Mouse (Mus musculus) hindbrain, embryonic 12.5 days (tissue): ENCODE measurements around the gene Tead4. TPM values are rescaled to one million over a fixed set of nuclear protein-coding genes. Genes with fewer than 3 reads are reported as not detected.
"Not testable (repeated sequence)": the region's sequence is repeated elsewhere in the genome, so short reads cannot be mapped to it uniquely, and the experiment has no call there.

ENCODE experiments used
- ATAC-seq: fragments of 200-750 bp; cut with Nextera tagmentation; 2 replicates; pipeline ENCODE4 v1.8.0; 2017; ENCODE audit warnings: moderate TSS enrichment; ENCODE audit not compliant: low FRiP score
- H3K27ac ChIP-seq: fragments of 300-500 bp; sonication (generic); 2 replicates; pipeline ENCODE4 v1.5.1; 2016; ENCODE audit warnings: mild to moderate bottlenecking
- H3K27me3 ChIP-seq: fragments of 300-500 bp; sonication (generic); 2 replicates; pipeline ENCODE4 v1.6.1; 2016; ENCODE audit warnings: mild to moderate bottlenecking
- H3K36me3 ChIP-seq: fragments of 300-500 bp; sonication (generic); 2 replicates; pipeline ENCODE4 v1.6.1; 2016; ENCODE audit warnings: mild to moderate bottlenecking
- H3K4me1 ChIP-seq: fragments of 300-500 bp; sonication (generic); 2 replicates; pipeline ENCODE4 v1.6.1; 2016
- H3K4me2 ChIP-seq: fragments of 300-500 bp; sonication (generic); replicated peaks from 2 replicates; pipeline ENCODE4 v1.6.1; 2016; ENCODE audit warnings: mild to moderate bottlenecking
- H3K4me3 ChIP-seq: fragments of 300-500 bp; sonication (generic); 2 replicates; pipeline ENCODE4 v1.5.1; 2016; ENCODE audit warnings: mild to moderate bottlenecking
- H3K9ac ChIP-seq: fragments of 300-500 bp; sonication (generic); 2 replicates; pipeline ENCODE4 v1.6.1; 2016; ENCODE audit warnings: mild to moderate bottlenecking, moderate library complexity
- H3K9me3 ChIP-seq: fragments of 300-500 bp; sonication (generic); replicated peaks from 2 replicates; pipeline ENCODE4 v1.6.1; 2016; ENCODE audit warnings: mild to moderate bottlenecking
- WGBS: fragments of 180-500 bp; shearing (Covaris S2); methylation state at CpG from one replicate; pipeline ENCODE4 v1.1.7; 2016; 5-methylcytosine and 5-hydroxymethylcytosine counted together
- polyA plus RNA-seq: library from polyadenylated mRNA; unstranded; fragments of >200 nt; fragmentation: Nextera tagmentation; extraction: Ambion mirVana; gene quantifications from 2 replicates; pipeline ENCODE4 v1.2.1, GENCODE M21; 2016

Gene Tead4
- polyA plus RNA-seq, 1 experiment from 2014 or later = 2.4 TPM

- Histone ChIP-seq H3K4me3 (no peak overlapping the region), H3K27me3 (no peaks in the 10 kb centered on the region), H3K9ac (no peak overlapping the region), H3K4me2 (no peak overlapping the region), H3K4me1 (no peaks in the 10 kb centered on the region; the same call in 1 of the 2 replicates), H3K27ac (no peak overlapping the region), H3K9me3 (no peaks in the 10 kb centered on the region), H3K36me3 (no peaks in the 10 kb centered on the region)
- 37% methylated on average over 4 of the region's 4 CpGs for WGBS
- peak; percentile 52; the same call in 1 of the 2 replicates for ATAC-seq
Measured at GRCm38 (mm10) chr6:128308311-128308710, 7.7 kb upstream of the Tead4 start.

GRCm38 (mm10) chr6:128304801-128305200 is 4.2 kb upstream of the Tead4 start:
- Histone ChIP-seq H3K4me3 (no peak overlapping the region), H3K9me3 (0 out of 2 replicates have a peak, but pooled peaks cover 4% of the 10 kb centered on the region), H3K4me2 (no peak overlapping the region), H3K27ac (no peak overlapping the region), H3K36me3 (no peaks in the 10 kb centered on the region), H3K4me1 (peaks cover 7% of the 10 kb centered on the region), H3K27me3 (peaks cover 28% of the 10 kb centered on the region), H3K9ac (no peak overlapping the region)
- ATAC-seq = no peak
- 85% methylated on average over 4 of the region's 4 CpGs for WGBS

DNA sequence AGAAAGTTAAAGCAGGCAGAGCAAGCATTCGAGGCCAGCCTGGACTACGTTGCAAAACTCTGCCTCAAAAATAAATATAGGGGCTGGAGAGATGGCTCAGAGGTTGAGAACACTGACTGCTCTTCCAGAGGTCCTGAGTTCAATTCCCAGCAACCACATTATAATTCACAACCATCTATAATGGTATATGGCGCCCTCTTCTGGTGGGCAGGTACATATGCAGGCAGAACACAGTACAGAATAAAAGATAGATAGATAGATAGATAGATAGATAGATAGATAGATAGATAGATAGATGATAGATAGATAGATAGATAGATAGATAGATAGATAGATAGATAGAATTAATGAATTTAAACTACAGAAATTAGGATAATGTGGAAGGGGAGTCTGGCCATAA is 2.0 kb upstream of the Tead4 start:
- H3K4me2 ChIP-seq, H3K9ac ChIP-seq, H3K4me3 ChIP-seq, ATAC-seq, H3K36me3 ChIP-seq, H3K9me3 ChIP-seq, H3K27ac ChIP-seq: not testable (repeated sequence)
- Histone ChIP-seq H3K27me3 (peaks cover 49% of the 10 kb centered on the region), H3K4me1 (peaks cover 14% of the 10 kb centered on the region)
- WGBS = 74% methylated on average over 3 of the region's 3 CpGs

DNA sequence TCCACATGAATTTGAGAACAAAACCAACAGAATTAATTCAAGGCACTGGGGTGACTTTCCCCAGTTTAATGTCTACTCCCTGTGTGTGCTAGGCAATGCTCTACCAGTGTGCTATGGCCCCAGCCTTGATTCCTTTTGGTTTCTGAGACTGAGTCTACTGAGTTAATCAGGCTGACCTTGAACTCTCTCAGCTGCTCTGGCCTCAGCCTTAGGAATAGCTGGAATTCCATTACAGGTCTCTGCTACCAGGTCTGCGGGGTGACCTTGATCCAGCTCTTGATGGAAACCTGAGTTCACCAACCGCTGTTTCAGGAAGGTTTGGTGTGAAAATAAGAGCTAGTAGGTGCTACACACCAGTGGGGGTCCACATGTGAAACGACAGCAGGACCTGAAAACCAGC is 1.3 kb upstream of the Tead4 start:
- Histone ChIP-seq H3K27me3 (peaks cover 55% of the 10 kb centered on the region), H3K4me1 (peaks cover 16% of the 10 kb centered on the region), H3K9ac (no peak overlapping the region), H3K4me3 (no peak overlapping the region), H3K4me2 (no peak overlapping the region), H3K9me3 (0 out of 2 replicates have a peak, but pooled peaks cover 4% of the 10 kb centered on the region), H3K27ac (no peak overlapping the region), H3K36me3 (no peaks in the 10 kb centered on the region)
- 83% methylated on average over 3 of the region's 3 CpGs for WGBS
- no peak for ATAC-seq

- H3K4me2 ChIP-seq = peak overlapping the region; percentile 100
- H3K4me3 ChIP-seq = 0 out of 2 replicates have a peak overlapping the region, but pooled peaks have one; percentile 67
- peaks cover 59% of the 10 kb centered on the region for H3K27me3 ChIP-seq
- H3K27ac ChIP-seq = no peak overlapping the region
- 0 out of 2 replicates have a peak, but pooled peaks cover 4% of the 10 kb centered on the region for H3K9me3 ChIP-seq
- 49% methylated on average over 11 of the region's 11 CpGs for WGBS
- no peak for ATAC-seq
- no peaks in the 10 kb centered on the region for H3K36me3 ChIP-seq
- peaks cover 21% of the 10 kb centered on the region for H3K4me1 ChIP-seq
- no peak overlapping the region for H3K9ac ChIP-seq
Measured at GRCm38 (mm10) chr6:128301458-128301857, 835 bp upstream of the Tead4 start.

GRCm38 (mm10) chr6:128299292-128300133 is 1.1 kb downstream of the Tead4 start:
- H3K27ac ChIP-seq = no peak overlapping the region
- H3K9me3 ChIP-seq = 0 out of 2 replicates have a peak, but pooled peaks cover 4% of the 10 kb centered on the region
- ATAC-seq = peak; percentile 23; the same call in 1 of the 2 replicates
- peak overlapping the region; percentile 66 for H3K9ac ChIP-seq
- peaks cover 27% of the 10 kb centered on the region for H3K4me1 ChIP-seq
- 2% methylated on average over 25 of the region's 25 CpGs for WGBS
- peaks cover 66% of the 10 kb centered on the region for H3K27me3 ChIP-seq
- peak overlapping the region; percentile 100 for H3K4me2 ChIP-seq
- no peaks in the 10 kb centered on the region for H3K36me3 ChIP-seq
- H3K4me3 ChIP-seq = peak overlapping the region; percentile 67

GRCm38 (mm10) chr6:128298246-128298645 is 2.4 kb downstream of the Tead4 start:
- Histone ChIP-seq H3K4me3 (no peak overlapping the region), H3K9ac (no peak overlapping the region), H3K4me2 (no peak overlapping the region), H3K36me3 (no peaks in the 10 kb centered on the region), H3K27me3 (peaks cover 66% of the 10 kb centered on the region), H3K4me1 (peaks cover 27% of the 10 kb centered on the region), H3K27ac (no peak overlapping the region), H3K9me3 (0 out of 2 replicates have a peak, but pooled peaks cover 4% of the 10 kb centered on the region)
- WGBS = 41% methylated on average over 7 of the region's 7 CpGs
- no peak for ATAC-seq

DNA sequence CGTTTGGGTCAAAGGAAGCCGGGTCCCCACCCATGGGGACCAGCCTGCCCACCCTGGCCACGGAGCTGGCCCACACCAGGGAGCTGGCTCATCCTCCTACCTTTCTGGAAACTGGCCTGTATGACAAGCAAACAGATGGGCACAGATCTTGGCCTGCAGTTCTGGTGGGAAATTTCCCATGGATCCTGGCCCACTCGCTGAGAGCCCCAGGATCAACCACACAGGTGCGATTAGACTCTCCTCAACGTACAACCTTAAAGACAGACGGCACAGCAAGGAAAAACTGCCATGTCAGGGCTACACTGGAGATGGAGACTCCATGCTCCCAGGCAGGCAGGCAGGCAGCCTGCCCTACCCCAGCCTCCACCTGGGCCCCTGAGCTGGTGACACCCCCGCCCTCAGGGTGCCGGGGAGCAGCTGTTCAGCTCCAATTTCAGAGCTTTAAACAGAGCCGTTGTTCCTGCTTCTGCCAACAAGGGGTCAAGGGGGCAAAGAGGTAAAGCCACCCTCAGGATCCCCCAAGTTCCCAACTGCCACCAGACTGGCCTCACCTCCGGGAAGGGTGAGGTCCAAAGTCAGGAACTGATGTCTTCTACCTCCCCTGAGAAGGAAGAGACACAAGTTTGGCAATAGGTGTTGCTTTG is 3.8 kb downstream of the Tead4 start:
- no peaks in the 10 kb centered on the region for H3K9me3 ChIP-seq
- H3K27ac ChIP-seq = no peak overlapping the region
- no peak overlapping the region for H3K4me2 ChIP-seq
- H3K4me1 ChIP-seq = peaks cover 27% of the 10 kb centered on the region
- H3K27me3 ChIP-seq = peaks cover 59% of the 10 kb centered on the region
- WGBS = 40% methylated on average over 11 of the region's 11 CpGs
- no peak overlapping the region for H3K4me3 ChIP-seq
- H3K9ac ChIP-seq = no peak overlapping the region
- no peak for ATAC-seq
- no peaks in the 10 kb centered on the region for H3K36me3 ChIP-seq

- 36% methylated on average over 6 of the region's 6 CpGs for WGBS
- H3K9ac ChIP-seq = no peak overlapping the region
- H3K9me3 ChIP-seq = no peaks in the 10 kb centered on the region
- H3K27ac ChIP-seq = no peak overlapping the region
- H3K4me1 ChIP-seq = peaks cover 27% of the 10 kb centered on the region
- H3K4me3 ChIP-seq = no peak overlapping the region
- 0 out of 2 replicates have a peak, but pooled peaks have one; percentile 23 for ATAC-seq
- no peak overlapping the region for H3K4me2 ChIP-seq
- peaks cover 51% of the 10 kb centered on the region for H3K27me3 ChIP-seq
- no peaks in the 10 kb centered on the region for H3K36me3 ChIP-seq
Measured at GRCm38 (mm10) chr6:128295876-128296749, 4.5 kb downstream of the Tead4 start.

GRCm38 (mm10) chr6:128291284-128291683 is 9.3 kb downstream of the Tead4 start:
- peaks cover 11% of the 10 kb centered on the region for H3K27me3 ChIP-seq
- ATAC-seq = no peak
- H3K4me1 ChIP-seq = peaks cover 5% of the 10 kb centered on the region
- H3K9ac ChIP-seq = no peak overlapping the region
- no peak overlapping the region for H3K4me3 ChIP-seq
- H3K27ac ChIP-seq = no peak overlapping the region
- 82% methylated on average over 5 of the region's 5 CpGs for WGBS
- H3K4me2 ChIP-seq = no peak overlapping the region
- no peaks in the 10 kb centered on the region for H3K9me3 ChIP-seq
- H3K36me3 ChIP-seq = no peaks in the 10 kb centered on the region

- no peak overlapping the region for H3K27ac ChIP-seq
- no peak overlapping the region for H3K9ac ChIP-seq
- no peak overlapping the region for H3K4me2 ChIP-seq
- H3K27me3 ChIP-seq = peaks cover 10% of the 10 kb centered on the region
- no peaks in the 10 kb centered on the region for H3K36me3 ChIP-seq
- peaks cover 9% of the 10 kb centered on the region for H3K4me1 ChIP-seq
- H3K4me3 ChIP-seq = no peak overlapping the region
- H3K9me3 ChIP-seq = no peaks in the 10 kb centered on the region
- ATAC-seq = no peak
- 77% methylated on average over 6 of the region's 6 CpGs for WGBS
Measured at GRCm38 (mm10) chr6:128288681-128289080, 11.9 kb downstream of the Tead4 start.
